Mouse (Mus musculus) activated CD4-positive, CD25-positive, alpha-beta regulatory T cell, adult 9 weeks (primary cell): ENCODE results near the gene Olfr1360. TPM values are rescaled to one million over a fixed set of nuclear protein-coding genes. Genes with fewer than 3 reads are reported as not detected.

ENCODE experiments used
- polyA plus RNA-seq: library from polyadenylated mRNA; unstranded; fragments of 100-300 nt; shearing (Covaris generic); gene quantifications from one replicate; pipeline ENCODE4 v1.2.1, GENCODE M21; 2017

Olfr1360 gene
- not detected for polyA plus RNA-seq

DNA sequence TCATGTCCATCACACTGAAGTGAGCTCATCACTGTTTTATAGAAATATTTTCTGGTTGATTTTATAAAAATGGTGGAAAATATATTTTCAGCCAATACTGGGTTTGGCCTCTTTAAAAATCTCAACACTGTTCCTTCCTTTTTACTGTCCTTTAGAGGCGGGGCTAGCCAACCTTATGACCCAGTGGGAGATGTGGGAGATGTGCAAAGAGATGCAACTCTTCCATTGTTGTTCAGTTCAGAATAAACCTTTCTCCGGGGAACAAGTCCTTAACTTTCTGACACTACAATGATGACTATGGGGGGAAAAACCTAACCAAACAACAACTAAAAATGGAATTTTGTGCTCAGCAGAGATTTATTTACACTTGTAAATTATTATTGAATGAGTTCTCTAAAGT lies at the start of gene Olfr1360:
Gene Olfr1360, minus strand, starts transcription at position 101 of the 400 bp plus-strand sequence.

GRCm38 (mm10) chr13:21721757-21722372 lies 44.7 kb upstream of the Olfr1360 start, which contains the start of gene Hist1h2bm:
Gene Hist1h2bm, plus strand, starts transcription at chr13:21722044.

DNA sequence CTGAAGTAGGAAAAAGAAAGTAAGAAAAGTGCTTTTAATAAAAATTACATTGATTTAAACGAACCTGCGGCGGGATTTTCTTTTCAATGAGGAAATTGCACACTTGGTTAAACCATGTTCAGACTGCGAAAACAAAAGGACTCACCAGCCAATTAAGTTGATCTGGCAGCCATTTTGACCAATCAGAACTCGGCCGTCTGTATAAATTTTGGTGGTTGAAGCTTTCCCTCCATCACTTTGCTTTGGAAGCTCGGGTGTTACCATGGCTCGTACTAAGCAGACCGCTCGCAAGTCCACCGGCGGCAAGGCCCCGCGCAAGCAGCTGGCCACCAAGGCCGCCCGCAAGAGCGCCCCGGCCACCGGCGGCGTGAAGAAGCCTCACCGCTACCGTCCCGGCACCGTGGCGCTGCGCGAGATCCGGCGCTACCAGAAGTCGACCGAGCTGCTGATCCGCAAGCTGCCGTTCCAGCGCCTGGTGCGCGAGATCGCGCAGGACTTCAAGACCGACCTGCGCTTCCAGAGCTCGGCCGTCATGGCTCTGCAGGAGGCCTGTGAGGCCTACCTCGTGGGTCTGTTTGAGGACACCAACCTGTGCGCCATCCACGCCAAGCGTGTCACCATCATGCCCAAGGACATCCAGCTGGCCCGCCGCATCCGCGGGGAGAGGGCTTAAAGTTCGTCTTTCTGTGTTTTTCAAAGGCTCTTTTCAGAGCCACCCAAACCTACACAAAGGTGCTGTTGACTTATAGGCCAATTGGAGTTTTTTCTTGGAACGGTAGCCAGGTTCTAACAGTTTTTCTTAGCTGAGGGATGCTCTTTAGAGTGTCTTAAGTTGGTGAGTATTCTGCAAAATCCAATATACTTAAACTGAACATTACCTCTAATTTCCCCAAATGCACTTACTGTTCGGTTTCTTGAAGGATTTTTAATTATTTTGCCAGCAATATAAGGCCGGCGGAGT lies 40.5 kb upstream of the Olfr1360 start, which contains the start of gene Hist1h3h:
Gene Hist1h3h, plus strand, starts transcription at position 263 of the 961 bp plus-strand sequence.

DNA sequence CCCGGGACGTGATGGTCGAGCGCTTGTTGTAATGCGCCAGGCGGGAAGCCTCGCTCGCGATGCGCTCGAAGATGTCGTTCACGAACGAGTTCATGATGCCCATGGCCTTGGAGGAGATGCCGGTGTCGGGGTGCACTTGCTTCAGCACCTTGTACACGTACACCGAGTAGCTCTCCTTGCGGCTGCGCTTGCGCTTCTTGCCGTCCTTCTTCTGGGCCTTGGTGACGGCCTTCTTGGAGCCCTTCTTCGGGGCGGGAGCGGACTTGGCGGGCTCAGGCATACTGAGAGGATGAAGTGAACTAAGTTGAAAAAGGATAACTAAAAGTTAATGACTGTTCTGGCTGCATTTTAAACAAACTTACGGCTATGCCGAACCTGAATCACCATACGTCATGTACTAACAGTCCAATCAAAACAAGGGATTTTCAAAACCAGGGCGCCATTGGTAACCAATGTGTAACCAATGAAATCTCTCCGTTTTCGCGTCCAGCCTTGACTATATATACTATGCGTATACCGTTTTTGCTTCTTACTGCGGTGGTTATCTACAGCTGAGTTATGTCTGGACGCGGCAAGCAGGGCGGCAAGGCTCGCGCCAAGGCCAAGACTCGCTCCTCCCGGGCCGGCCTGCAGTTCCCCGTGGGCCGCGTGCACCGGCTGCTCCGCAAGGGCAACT lies 38.8 kb upstream of the Olfr1360 start, which contains the start of the genes Hist1h2bl and Hist1h2ai:
Gene Hist1h2bl, minus strand, starts transcription at position 280 of the 676 bp plus-strand sequence.
Gene Hist1h2ai, plus strand, starts transcription at position 559 of the 676 bp plus-strand sequence.

DNA sequence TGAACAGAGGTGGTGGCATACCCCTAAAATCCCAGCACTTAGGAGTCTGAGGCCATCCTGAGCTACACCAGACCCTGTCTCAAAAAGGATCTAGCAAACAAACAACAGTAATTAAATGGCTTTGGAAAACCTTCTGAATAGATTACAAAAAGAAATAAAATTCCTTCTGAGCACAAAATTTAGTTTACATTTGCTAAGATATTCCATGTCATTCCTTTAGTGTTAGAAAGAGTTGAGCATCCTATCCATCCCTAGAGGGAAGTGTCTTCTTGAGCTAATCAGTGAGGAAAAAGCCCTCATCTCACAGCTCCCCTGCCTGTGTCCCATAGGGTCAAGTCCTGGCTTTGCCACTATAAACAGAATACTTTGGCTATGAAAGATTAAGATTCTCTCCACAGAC lies 20.6 kb upstream of the Olfr1360 start, which contains the start of gene Olfr1359:
Gene Olfr1359, plus strand, starts transcription at position 301 of the 400 bp plus-strand sequence.

GRCm38 (mm10) chr13:21663286-21663685 lies 13.9 kb downstream of the Olfr1360 start, which contains the start of gene Olfr1361:
Gene Olfr1361, minus strand, starts transcription at chr13:21663386.

DNA sequence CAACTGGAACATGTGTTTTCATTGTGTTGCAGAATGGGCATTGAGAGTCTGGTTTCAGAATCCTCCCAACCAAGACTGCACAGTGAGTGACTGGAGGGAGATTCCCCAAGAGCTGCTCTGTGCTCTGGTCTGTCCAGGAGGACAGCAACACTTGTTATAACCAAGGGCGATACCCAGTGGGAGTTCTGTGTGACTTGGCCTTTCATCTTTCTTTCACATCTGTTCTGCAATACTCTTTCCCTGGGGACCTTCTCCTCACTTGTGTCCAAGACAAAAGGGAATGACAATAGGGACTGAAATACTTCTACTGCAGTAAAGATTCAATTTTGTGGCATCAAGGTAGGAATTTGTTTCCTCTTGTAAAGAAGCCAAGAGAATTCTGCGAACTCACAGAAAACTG lies 34.8 kb downstream of the Olfr1360 start, which contains the start of gene Olfr11:
Gene Olfr11, minus strand, starts transcription at position 101 of the 400 bp plus-strand sequence.

Other genes starting within 250 kb of the Olfr1360 start
- 0.72 TPM for gene Pgbd1, start 236.3 kb downstream of the Olfr1360 start, polyA plus RNA-seq
- 10.4 TPM for gene Zscan26, start 223.7 kb downstream of the Olfr1360 start, polyA plus RNA-seq
- gene Nkapl, start 208.9 kb downstream of the Olfr1360 start, polyA plus RNA-seq, result not detected
- not detected for gene Zkscan4, start 198.5 kb downstream of the Olfr1360 start, polyA plus RNA-seq
- not detected for gene Gm10065, start 198.0 kb downstream of the Olfr1360 start, polyA plus RNA-seq
- gene AK157302, start 182.2 kb downstream of the Olfr1360 start, polyA plus RNA-seq, result not detected
- gene Gm11273, start 176.0 kb downstream of the Olfr1360 start, polyA plus RNA-seq, result 14.1 TPM
- gene Zkscan8, start 146.3 kb downstream of the Olfr1360 start, polyA plus RNA-seq, result 9.4 TPM
- not detected for gene Olfr1366, start 134.6 kb downstream of the Olfr1360 start, polyA plus RNA-seq
- gene Olfr1535, start 117.5 kb downstream of the Olfr1360 start, polyA plus RNA-seq, result not detected
- not detected for gene Olfr1364, start 95.6 kb downstream of the Olfr1360 start, polyA plus RNA-seq
- gene Olfr1362, start 63.4 kb downstream of the Olfr1360 start, polyA plus RNA-seq, result not detected
- not detected for gene Olfr11, start 34.9 kb downstream of the Olfr1360 start, polyA plus RNA-seq
- not detected for gene Olfr1361, start 14.0 kb downstream of the Olfr1360 start, polyA plus RNA-seq
- gene Olfr1359, start 20.7 kb upstream of the Olfr1360 start, polyA plus RNA-seq, result not detected
- gene Hist1h2bl, start 38.7 kb upstream of the Olfr1360 start, polyA plus RNA-seq, result not detected
- gene Hist1h2ai, start 39.0 kb upstream of the Olfr1360 start, polyA plus RNA-seq, result not detected
- not detected for gene Hist1h3h, start 40.3 kb upstream of the Olfr1360 start, polyA plus RNA-seq
- 0.72 TPM for gene Hist1h2bm, start 44.6 kb upstream of the Olfr1360 start, polyA plus RNA-seq
- 0.42 TPM for gene Hist1h4j, start 57.7 kb upstream of the Olfr1360 start, polyA plus RNA-seq
- gene Hist1h4k, start 73.1 kb upstream of the Olfr1360 start, polyA plus RNA-seq, result 15.6 TPM
- gene Hist1h2ak, start 76.4 kb upstream of the Olfr1360 start, polyA plus RNA-seq, result 2.0 TPM
- 2.6 TPM for gene Hist1h2bn, start 76.7 kb upstream of the Olfr1360 start, polyA plus RNA-seq
- 10.2 TPM for gene Hist1h1b, start 103.2 kb upstream of the Olfr1360 start, polyA plus RNA-seq
- gene Hist1h3i, start 106.0 kb upstream of the Olfr1360 start, polyA plus RNA-seq, result not detected
- not detected for gene Hist1h2an, start 109.8 kb upstream of the Olfr1360 start, polyA plus RNA-seq
- 1.8 TPM for gene Hist1h2bp, start 110.1 kb upstream of the Olfr1360 start, polyA plus RNA-seq
- 9.2 TPM for gene Hist1h2bq, start 132.8 kb upstream of the Olfr1360 start, polyA plus RNA-seq
- gene Hist1h2ao, start 133.1 kb upstream of the Olfr1360 start, polyA plus RNA-seq, result not detected
- 32.8 TPM for gene Hist1h4m, start 134.3 kb upstream of the Olfr1360 start, polyA plus RNA-seq
- 20.2 TPM for gene Hist1h4n, start 154.8 kb upstream of the Olfr1360 start, polyA plus RNA-seq
- gene Hist1h2ap, start 156.1 kb upstream of the Olfr1360 start, polyA plus RNA-seq, result 122 TPM
- 8.9 TPM for gene Hist1h2br, start 156.3 kb upstream of the Olfr1360 start, polyA plus RNA-seq